Mouse (Mus musculus): ENCODE data around the gene Med12l. TPM values are rescaled to one million over a fixed set of nuclear protein-coding genes. Genes with fewer than 3 reads are reported as not detected.
"Not testable (repeated sequence)": the region's sequence is repeated elsewhere in the genome, so short reads cannot be mapped to it uniquely, and the experiment has no call there.

Gene Med12l
- polyA plus RNA-seq, 1 experiment from 2014 or later: 1.6 TPM

GRCm38 (mm10) chr3:59066558-59067294 is 61.1 kb downstream of the Med12l start:
- ATAC-seq (ENCODE audit: insufficient number of reproducible peaks, low FRiP score, low TSS enrichment, low read depth): no peak
- 76% methylated on average over 8 of the region's 8 CpGs for WGBS
- no peak overlapping the region for H3K9ac ChIP-seq (ENCODE audit: low read length)

GRCm38 (mm10) chr3:59069071-59069470 is 63.4 kb downstream of the Med12l start:
- not testable (repeated sequence) for H3K4me1 ChIP-seq (ENCODE audit: control insufficient read depth, insufficient read depth, low read length); H3K36me3 ChIP-seq (ENCODE audit: control insufficient read depth, insufficient read depth, low read length); H3K4me2 ChIP-seq (ENCODE audit: low read depth, severe bottlenecking); H3K27me3 ChIP-seq (ENCODE audit: control insufficient read depth, insufficient read depth, low read length); ATAC-seq (ENCODE audit: insufficient number of reproducible peaks, low FRiP score, low TSS enrichment, low read depth); H3K9ac ChIP-seq (ENCODE audit: low read length); H3K27ac ChIP-seq (replicated peaks; ENCODE audit: low read depth, low read length); H3K4me3 ChIP-seq (ENCODE audit: low read depth, low read length); DNase-seq (ENCODE audit: low spot score); H3K9me3 ChIP-seq (ENCODE audit: control insufficient read depth, low read length)
- 76% methylated on average over 1 of the region's 1 CpGs for WGBS

More at GRCm38 (mm10) chr3:59066558-59067294, 61.1 kb downstream of the Med12l start:
- Histone ChIP-seq H3K9me3 (ENCODE audit: control insufficient read depth, low read length) (no peaks in the 10 kb centered on the region), H3K36me3 (ENCODE audit: control insufficient read depth, insufficient read depth, low read length) (no peaks in the 10 kb centered on the region), H3K4me1 (ENCODE audit: control insufficient read depth, insufficient read depth, low read length) (no peaks in the 10 kb centered on the region), H3K27ac (replicated peaks; ENCODE audit: low read depth, low read length) (no peak overlapping the region), H3K4me2 (ENCODE audit: low read depth, severe bottlenecking) (no peak overlapping the region), H3K27me3 (ENCODE audit: control insufficient read depth, insufficient read depth, low read length) (no peaks in the 10 kb centered on the region), H3K4me3 (ENCODE audit: low read depth, low read length) (no peak overlapping the region)
- DNase-seq (ENCODE audit: low spot score): no peak

- Histone ChIP-seq H3K9me3 (ENCODE audit: control insufficient read depth, low read length) (no peaks in the 10 kb centered on the region), H3K36me3 (ENCODE audit: control insufficient read depth, insufficient read depth, low read length) (no peaks in the 10 kb centered on the region), H3K9ac (ENCODE audit: low read length) (no peak overlapping the region), H3K4me2 (ENCODE audit: low read depth, severe bottlenecking) (no peak overlapping the region), H3K4me1 (ENCODE audit: control insufficient read depth, insufficient read depth, low read length) (peaks cover 14% of the 10 kb centered on the region), H3K27ac (replicated peaks; ENCODE audit: low read depth, low read length) (no peak overlapping the region), H3K4me3 (ENCODE audit: low read depth, low read length) (no peak overlapping the region), H3K27me3 (ENCODE audit: control insufficient read depth, insufficient read depth, low read length) (no peaks in the 10 kb centered on the region)
- WGBS: 57% methylated on average over 4 of the region's 4 CpGs
- ATAC-seq (ENCODE audit: insufficient number of reproducible peaks, low FRiP score, low TSS enrichment, low read depth) (no peak), DNase-seq (ENCODE audit: low spot score) (no peak)
Observed at GRCm38 (mm10) chr3:59077278-59077677, 71.7 kb downstream of the Med12l start.

- WGBS: 82% methylated on average over 11 of the region's 11 CpGs
- no peaks in the 10 kb centered on the region for H3K9me3 ChIP-seq (ENCODE audit: control insufficient read depth, low read length)
- no peak for DNase-seq (ENCODE audit: low spot score)
- H3K9ac ChIP-seq (ENCODE audit: low read length): no peak overlapping the region
- H3K4me3 ChIP-seq (ENCODE audit: low read depth, low read length): no peak overlapping the region
- H3K4me2 ChIP-seq (ENCODE audit: low read depth, severe bottlenecking): no peak overlapping the region
- no peaks in the 10 kb centered on the region for H3K27me3 ChIP-seq (ENCODE audit: control insufficient read depth, insufficient read depth, low read length)
- H3K4me1 ChIP-seq (ENCODE audit: control insufficient read depth, insufficient read depth, low read length): peaks cover 14% of the 10 kb centered on the region
- no peak for ATAC-seq (ENCODE audit: insufficient number of reproducible peaks, low FRiP score, low TSS enrichment, low read depth)
- H3K27ac ChIP-seq (replicated peaks; ENCODE audit: low read depth, low read length): no peak overlapping the region
- no peaks in the 10 kb centered on the region for H3K36me3 ChIP-seq (ENCODE audit: control insufficient read depth, insufficient read depth, low read length)
Observed at GRCm38 (mm10) chr3:59078585-59078984, 73.0 kb downstream of the Med12l start.

- Histone ChIP-seq H3K4me2 (ENCODE audit: low read depth, severe bottlenecking) (no peak overlapping the region), H3K27ac (replicated peaks; ENCODE audit: low read depth, low read length) (no peak overlapping the region), H3K9me3 (ENCODE audit: control insufficient read depth, low read length) (no peaks in the 10 kb centered on the region), H3K27me3 (ENCODE audit: control insufficient read depth, insufficient read depth, low read length) (no peaks in the 10 kb centered on the region), H3K4me3 (ENCODE audit: low read depth, low read length) (no peak overlapping the region), H3K4me1 (ENCODE audit: control insufficient read depth, insufficient read depth, low read length) (peaks cover 14% of the 10 kb centered on the region), H3K9ac (ENCODE audit: low read length) (no peak overlapping the region), H3K36me3 (ENCODE audit: control insufficient read depth, insufficient read depth, low read length) (no peaks in the 10 kb centered on the region)
- DNase-seq (ENCODE audit: low spot score) (peak; percentile 69), ATAC-seq (ENCODE audit: insufficient number of reproducible peaks, low FRiP score, low TSS enrichment, low read depth) (no peak)
- WGBS: 46% methylated on average over 4 of the region's 4 CpGs
Observed at GRCm38 (mm10) chr3:59079327-59079726, 73.7 kb downstream of the Med12l start.

- DNase-seq (ENCODE audit: low spot score): peak; percentile 25
- no peaks in the 10 kb centered on the region for H3K27me3 ChIP-seq (ENCODE audit: control insufficient read depth, insufficient read depth, low read length)
- no peaks in the 10 kb centered on the region for H3K9me3 ChIP-seq (ENCODE audit: control insufficient read depth, low read length)
- H3K4me3 ChIP-seq (ENCODE audit: low read depth, low read length): no peak overlapping the region
- no peak overlapping the region for H3K27ac ChIP-seq (replicated peaks; ENCODE audit: low read depth, low read length)
- H3K4me1 ChIP-seq (ENCODE audit: control insufficient read depth, insufficient read depth, low read length): peaks cover 14% of the 10 kb centered on the region
- peak overlapping the region; percentile 30; the same call in 1 of the 2 replicates for H3K4me2 ChIP-seq (ENCODE audit: low read depth, severe bottlenecking)
- no peaks in the 10 kb centered on the region for H3K36me3 ChIP-seq (ENCODE audit: control insufficient read depth, insufficient read depth, low read length)
- peak; percentile 40; the same call in 1 of the 2 replicates for ATAC-seq (ENCODE audit: insufficient number of reproducible peaks, low FRiP score, low TSS enrichment, low read depth)
- H3K9ac ChIP-seq (ENCODE audit: low read length): no peak overlapping the region
- WGBS: 6% methylated on average over 6 of the region's 6 CpGs
Observed at GRCm38 (mm10) chr3:59080293-59080916, 74.8 kb downstream of the Med12l start.

GRCm38 (mm10) chr3:59080919-59081318 is 75.3 kb downstream of the Med12l start:
- no peaks in the 10 kb centered on the region for H3K9me3 ChIP-seq (ENCODE audit: control insufficient read depth, low read length)
- peak; percentile 56 for DNase-seq (ENCODE audit: low spot score)
- no peak overlapping the region for H3K27ac ChIP-seq (replicated peaks; ENCODE audit: low read depth, low read length)
- 8% methylated on average over 7 of the region's 7 CpGs for WGBS
- ATAC-seq (ENCODE audit: insufficient number of reproducible peaks, low FRiP score, low TSS enrichment, low read depth): peak; percentile 73; the same call in 1 of the 2 replicates
- H3K36me3 ChIP-seq (ENCODE audit: control insufficient read depth, insufficient read depth, low read length): no peaks in the 10 kb centered on the region
- peaks cover 14% of the 10 kb centered on the region for H3K4me1 ChIP-seq (ENCODE audit: control insufficient read depth, insufficient read depth, low read length)
- H3K4me2 ChIP-seq (ENCODE audit: low read depth, severe bottlenecking): peak overlapping the region; percentile 30; the same call in 1 of the 2 replicates
- no peak overlapping the region for H3K9ac ChIP-seq (ENCODE audit: low read length)
- H3K27me3 ChIP-seq (ENCODE audit: control insufficient read depth, insufficient read depth, low read length): no peaks in the 10 kb centered on the region
- H3K4me3 ChIP-seq (ENCODE audit: low read depth, low read length): no peak overlapping the region

GRCm38 (mm10) chr3:59092702-59093101 is 87.1 kb downstream of the Med12l start:
- Histone ChIP-seq H3K4me1 (ENCODE audit: control insufficient read depth, insufficient read depth, low read length) (no peaks in the 10 kb centered on the region), H3K27me3 (ENCODE audit: control insufficient read depth, insufficient read depth, low read length) (no peaks in the 10 kb centered on the region), H3K36me3 (ENCODE audit: control insufficient read depth, insufficient read depth, low read length) (no peaks in the 10 kb centered on the region), H3K9ac (ENCODE audit: low read length) (no peak overlapping the region), H3K4me3 (ENCODE audit: low read depth, low read length) (no peak overlapping the region), H3K27ac (replicated peaks; ENCODE audit: low read depth, low read length) (no peak overlapping the region), H3K4me2 (ENCODE audit: low read depth, severe bottlenecking) (no peak overlapping the region), H3K9me3 (ENCODE audit: control insufficient read depth, low read length) (no peaks in the 10 kb centered on the region)
- WGBS: 77% methylated on average over 11 of the region's 11 CpGs
- no peak for DNase-seq (ENCODE audit: low spot score)
- ATAC-seq (ENCODE audit: insufficient number of reproducible peaks, low FRiP score, low TSS enrichment, low read depth): no peak

Measured in limb, embryonic 11.5 days (tissue).